Mouse (Mus musculus) layer of hippocampus, postnatal 14 days (tissue): Measurements from ENCODE around the gene Kirrel. TPM values are rescaled to one million over a fixed set of nuclear protein-coding genes. Genes with fewer than 3 reads are reported as not detected.
"Not testable (repeated sequence)": the region's sequence is repeated elsewhere in the genome, so short reads cannot be mapped to it uniquely, and the experiment has no call there.

Source experiments
- DNase-seq, 2 experiments: peaks; one replicate each; pipeline ENCODE4 v3.0.0; 2021 to 2022; ENCODE audit warnings: low spot score in 2 of 2, mixed read lengths in 1 of 2
- total RNA-seq, 2 experiments: library from RNA; stranded (reverse); gene quantifications; 2 replicates each; pipeline ENCODE4 v1.2.3; 2021

Gene Kirrel
- total RNA-seq, 2 experiments from 2014 or later: 4.7 to 4.8 TPM

- DNase-seq: no peak
These were observed 34.3 kb downstream of the Kirrel start for GRCm38 (mm10) chr3:87140284-87140683.

GRCm38 (mm10) chr3:87136782-87137181, 37.8 kb downstream of the Kirrel start:
- no peak for DNase-seq

GRCm38 (mm10) chr3:87134951-87135350, 39.6 kb downstream of the Kirrel start:
- DNase-seq: no peak

- no peak for DNase-seq
These were observed 42.7 kb downstream of the Kirrel start for GRCm38 (mm10) chr3:87131694-87132347.

GRCm38 (mm10) chr3:87130933-87131332, 43.6 kb downstream of the Kirrel start:
- DNase-seq: no peak

GRCm38 (mm10) chr3:87123795-87124194, 50.8 kb downstream of the Kirrel start:
- no peak for DNase-seq

GRCm38 (mm10) chr3:87118214-87118613, 56.3 kb downstream of the Kirrel start:
- no peak for DNase-seq

- DNase-seq: no peak
These were observed 56.9 kb downstream of the Kirrel start for GRCm38 (mm10) chr3:87117632-87118031.

- DNase-seq: no peak
These were observed 58.6 kb downstream of the Kirrel start for GRCm38 (mm10) chr3:87115726-87116540.

- no peak for DNase-seq
These were observed 59.3 kb downstream of the Kirrel start for GRCm38 (mm10) chr3:87115271-87115670.

GRCm38 (mm10) chr3:87114801-87115200, 59.7 kb downstream of the Kirrel start:
- DNase-seq: no peak

GRCm38 (mm10) chr3:87113881-87114280, 60.7 kb downstream of the Kirrel start:
- DNase-seq: not testable (repeated sequence)

- DNase-seq: no peak
These were observed 62.3 kb downstream of the Kirrel start for GRCm38 (mm10) chr3:87112264-87112663.

GRCm38 (mm10) chr3:87104856-87105255, 69.7 kb downstream of the Kirrel start:
- peak; percentile 47 to 73 for DNase-seq

- no peak for DNase-seq
These were observed 72.2 kb downstream of the Kirrel start for GRCm38 (mm10) chr3:87102346-87102745.

- DNase-seq: no peak
These were observed 73.6 kb downstream of the Kirrel start for GRCm38 (mm10) chr3:87100911-87101310.

GRCm38 (mm10) chr3:87097969-87098946, 76.3 kb downstream of the Kirrel start:
- DNase-seq: peak; percentile 70 to 81

- DNase-seq: no peak
These were observed 77.3 kb downstream of the Kirrel start for GRCm38 (mm10) chr3:87097205-87097604.

GRCm38 (mm10) chr3:87093718-87094117, 80.8 kb downstream of the Kirrel start:
- DNase-seq: no peak

- DNase-seq: peak; percentile 73 to 88
These were observed 84.6 kb downstream of the Kirrel start for GRCm38 (mm10) chr3:87089694-87090565.
